Mouse (Mus musculus): Measurements from ENCODE around the gene Strip1. TPM values are rescaled to one million over a fixed set of nuclear protein-coding genes. Genes with fewer than 3 reads are reported as not detected.

Gene Strip1
- total RNA-seq, 1 experiment = 48.9 TPM

DNA sequence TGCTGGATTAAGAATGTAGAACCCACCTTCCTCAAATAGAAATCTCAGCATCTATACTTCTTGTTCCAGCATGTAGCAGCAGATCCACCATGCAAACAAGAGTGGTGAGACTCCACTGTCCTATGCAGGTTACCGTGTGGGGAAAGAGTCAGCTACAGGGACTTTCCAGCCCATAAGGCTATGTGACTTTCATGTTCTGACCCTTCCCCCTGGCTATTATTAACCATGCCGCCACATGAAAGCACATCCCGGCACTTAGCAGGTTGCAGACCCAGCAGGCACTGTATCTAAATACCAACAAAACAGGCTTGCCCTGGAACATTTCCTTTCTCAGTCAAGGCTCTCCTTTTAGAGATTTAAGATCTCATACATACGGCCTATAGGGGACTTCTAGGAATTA, 20.1 kb downstream of the Strip1 start:
- H3K4me3 ChIP-seq (ENCODE audit: insufficient read depth in 1 of 2, low read depth in 1 of 2, low read length in 2 of 2, poor library complexity in 1 of 2, severe bottlenecking in 1 of 2) = no peak overlapping the region
- H3K9me3 ChIP-seq (ENCODE audit: control insufficient read depth, insufficient read depth, low read depth, low read length) = no peaks in the 10 kb centered on the region
- in situ Hi-C loops (cut with MboI; ENCODE audit: low sequenced_read_pairs in 2 of 2, unreplicated experiment in 2 of 2) = no loop called here
- TF ChIP-seq HCFC1 (IDR thresholded peaks at IDR 0.05; ENCODE audit: borderline replicate concordance, insufficient read depth, low read length) (no peak), CHD2 (IDR thresholded peaks at IDR 0.05; ENCODE audit: low read depth, low read length) (no peak), MAFK (IDR thresholded peaks at IDR 0.05; ENCODE audit: insufficient read depth, low read depth, low read length) (no peak), ZC3H11A (IDR thresholded peaks at IDR 0.05; ENCODE audit: borderline replicate concordance, low read depth, low read length) (no peak), ZNF384 (IDR thresholded peaks at IDR 0.05; ENCODE audit: low read depth, low read length) (no peak)
- no peak overlapping the region for H3K9ac ChIP-seq (ENCODE audit: insufficient read depth, low read depth, low read length, poor library complexity, severe bottlenecking)
- H3K36me3 ChIP-seq (ENCODE audit: control insufficient read depth, insufficient read depth, low read length, poor library complexity, severe bottlenecking) = peaks cover 34% of the 10 kb centered on the region
- H3K27ac ChIP-seq (ENCODE audit: insufficient read depth, low read depth, low read length, poor library complexity, severe bottlenecking) = no peak overlapping the region
- H3K4me1 ChIP-seq (ENCODE audit: control insufficient read depth in 2 of 2, insufficient read depth in 2 of 2, low read length in 2 of 2, poor library complexity in 1 of 2) = peaks cover 0 to 2% of the 10 kb centered on the region in 2 experiments; a peak in 1 of 4 replicates
- no peak for DNase-seq (ENCODE audit: low read depth, low spot score)

DNA sequence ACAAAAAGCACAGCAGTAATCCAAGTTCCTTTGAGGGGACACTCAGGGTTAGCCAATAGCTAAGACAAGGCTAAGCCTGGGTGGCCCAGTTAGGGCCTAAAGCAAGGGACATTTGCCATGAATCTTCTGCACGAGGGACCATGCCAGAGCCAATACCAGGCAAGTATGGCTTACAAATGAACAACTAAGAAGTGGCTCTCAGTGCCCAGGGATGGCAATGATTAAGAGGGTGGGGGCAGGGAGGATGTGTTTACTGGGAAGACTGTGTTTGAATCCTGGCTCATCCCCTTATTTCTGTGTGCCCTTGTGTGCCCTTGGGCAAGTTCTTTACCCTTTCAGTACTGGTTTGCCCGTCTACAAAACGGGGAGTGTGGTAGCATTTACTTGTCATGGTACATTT, 22.1 kb downstream of the Strip1 start:
- no peak overlapping the region for H3K4me3 ChIP-seq (ENCODE audit: insufficient read depth in 1 of 2, low read depth in 1 of 2, low read length in 2 of 2, poor library complexity in 1 of 2, severe bottlenecking in 1 of 2)
- H3K9ac ChIP-seq (ENCODE audit: insufficient read depth, low read depth, low read length, poor library complexity, severe bottlenecking) = no peak overlapping the region
- DNase-seq (ENCODE audit: low read depth, low spot score) = no peak
- no peaks in the 10 kb centered on the region for H3K9me3 ChIP-seq (ENCODE audit: control insufficient read depth, insufficient read depth, low read depth, low read length)
- peaks cover 2% of the 10 kb centered on the region in 2 experiments; a peak in 1 of 4 replicates for H3K4me1 ChIP-seq (ENCODE audit: control insufficient read depth in 2 of 2, insufficient read depth in 2 of 2, low read length in 2 of 2, poor library complexity in 1 of 2)
- no peak for TF ChIP-seq ZNF384 (IDR thresholded peaks at IDR 0.05; ENCODE audit: low read depth, low read length)
- H3K36me3 ChIP-seq (ENCODE audit: control insufficient read depth, insufficient read depth, low read length, poor library complexity, severe bottlenecking) = peaks cover 20% of the 10 kb centered on the region
- no peak overlapping the region for H3K27ac ChIP-seq (ENCODE audit: insufficient read depth, low read depth, low read length, poor library complexity, severe bottlenecking)
- in situ Hi-C loops (cut with MboI; ENCODE audit: low sequenced_read_pairs in 2 of 2, unreplicated experiment in 2 of 2) = no loop called here

DNA sequence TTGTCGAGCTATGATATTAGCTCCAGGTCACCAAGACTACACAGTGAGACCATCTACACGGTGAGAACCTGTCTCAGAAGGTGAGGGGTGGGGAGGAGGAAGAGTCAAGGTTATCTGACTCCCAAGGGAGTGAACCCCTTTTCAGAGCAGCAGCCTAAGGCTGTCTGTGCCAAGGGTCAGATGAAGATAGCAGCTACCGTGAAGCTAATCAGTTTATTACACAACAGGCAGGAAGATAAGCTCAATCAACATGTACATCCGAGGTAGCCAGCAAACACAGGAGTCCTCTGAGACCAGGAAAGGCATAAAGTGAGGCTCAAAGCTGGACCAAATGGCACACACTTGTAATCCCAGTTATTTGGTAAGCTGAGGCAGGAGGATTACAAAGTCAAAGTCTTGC, 22.7 kb downstream of the Strip1 start:
- no peak for TF ChIP-seq ZC3H11A (IDR thresholded peaks at IDR 0.05; ENCODE audit: borderline replicate concordance, low read depth, low read length)
- TF ChIP-seq ZNF384 (IDR thresholded peaks at IDR 0.05; ENCODE audit: low read depth, low read length) = no peak
- no peak for TF ChIP-seq HCFC1 (IDR thresholded peaks at IDR 0.05; ENCODE audit: borderline replicate concordance, insufficient read depth, low read length)
- TF ChIP-seq MAFK (IDR thresholded peaks at IDR 0.05; ENCODE audit: insufficient read depth, low read depth, low read length) = no peak
- TF ChIP-seq CHD2 (IDR thresholded peaks at IDR 0.05; ENCODE audit: low read depth, low read length) = no peak
- H3K4me1 ChIP-seq (ENCODE audit: control insufficient read depth in 2 of 2, insufficient read depth in 2 of 2, low read length in 2 of 2, poor library complexity in 1 of 2) = 0 out of 4 replicates have a peak, but pooled peaks cover 2% of the 10 kb centered on the region in 2 experiments
- H3K4me3 ChIP-seq (ENCODE audit: insufficient read depth in 1 of 2, low read depth in 1 of 2, low read length in 2 of 2, poor library complexity in 1 of 2, severe bottlenecking in 1 of 2) = no peak overlapping the region
- H3K9me3 ChIP-seq (ENCODE audit: control insufficient read depth, insufficient read depth, low read depth, low read length) = no peaks in the 10 kb centered on the region
- H3K27ac ChIP-seq (ENCODE audit: insufficient read depth, low read depth, low read length, poor library complexity, severe bottlenecking) = no peak overlapping the region
- peaks cover 18% of the 10 kb centered on the region for H3K36me3 ChIP-seq (ENCODE audit: control insufficient read depth, insufficient read depth, low read length, poor library complexity, severe bottlenecking)
- in situ Hi-C loops (cut with MboI; ENCODE audit: low sequenced_read_pairs in 2 of 2, unreplicated experiment in 2 of 2) = no loop called here
- DNase-seq (ENCODE audit: low read depth, low spot score) = no peak
- H3K9ac ChIP-seq (ENCODE audit: insufficient read depth, low read depth, low read length, poor library complexity, severe bottlenecking) = no peak overlapping the region; the same call in 1 of the 2 replicates

DNA sequence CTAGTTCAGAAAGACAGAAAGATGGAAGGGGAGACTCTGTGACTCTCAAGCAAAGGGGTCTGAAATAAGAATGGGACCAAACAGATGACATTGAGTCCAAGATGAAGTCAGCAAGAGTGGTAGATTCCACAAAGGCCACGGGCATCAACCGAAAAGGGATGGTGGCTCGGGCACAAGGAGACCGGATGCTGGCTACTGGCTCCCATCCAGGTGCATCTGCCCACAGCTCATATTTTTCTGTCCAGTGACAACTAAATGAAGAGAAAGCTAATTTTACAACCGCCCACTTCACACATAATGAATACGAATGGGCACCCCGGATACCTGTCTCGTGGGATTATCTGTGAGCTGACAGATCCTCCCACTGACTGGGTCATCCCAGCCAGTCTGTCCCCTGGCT, 24.3 kb downstream of the Strip1 start:
- 0 out of 4 replicates have a peak, but pooled peaks cover 2% of the 10 kb centered on the region in 2 experiments for H3K4me1 ChIP-seq (ENCODE audit: control insufficient read depth in 2 of 2, insufficient read depth in 2 of 2, low read length in 2 of 2, poor library complexity in 1 of 2)
- peaks cover 4% of the 10 kb centered on the region; the same call in 1 of the 2 replicates for H3K36me3 ChIP-seq (ENCODE audit: control insufficient read depth, insufficient read depth, low read length, poor library complexity, severe bottlenecking)
- H3K9me3 ChIP-seq (ENCODE audit: control insufficient read depth, insufficient read depth, low read depth, low read length) = no peaks in the 10 kb centered on the region
- H3K27ac ChIP-seq (ENCODE audit: insufficient read depth, low read depth, low read length, poor library complexity, severe bottlenecking) = no peak overlapping the region
- TF ChIP-seq HCFC1 (IDR thresholded peaks at IDR 0.05; ENCODE audit: borderline replicate concordance, insufficient read depth, low read length) (no peak), CHD2 (IDR thresholded peaks at IDR 0.05; ENCODE audit: low read depth, low read length) (no peak), MAFK (IDR thresholded peaks at IDR 0.05; ENCODE audit: insufficient read depth, low read depth, low read length) (no peak), ZNF384 (IDR thresholded peaks at IDR 0.05; ENCODE audit: low read depth, low read length) (no peak), ZC3H11A (IDR thresholded peaks at IDR 0.05; ENCODE audit: borderline replicate concordance, low read depth, low read length) (no peak)
- in situ Hi-C loops (cut with MboI; ENCODE audit: low sequenced_read_pairs in 2 of 2, unreplicated experiment in 2 of 2) = no loop called here
- H3K4me3 ChIP-seq (ENCODE audit: insufficient read depth in 1 of 2, low read depth in 1 of 2, low read length in 2 of 2, poor library complexity in 1 of 2, severe bottlenecking in 1 of 2) = no peak overlapping the region
- DNase-seq (ENCODE audit: low read depth, low spot score) = no peak
- no peak overlapping the region for H3K9ac ChIP-seq (ENCODE audit: insufficient read depth, low read depth, low read length, poor library complexity, severe bottlenecking)

DNA sequence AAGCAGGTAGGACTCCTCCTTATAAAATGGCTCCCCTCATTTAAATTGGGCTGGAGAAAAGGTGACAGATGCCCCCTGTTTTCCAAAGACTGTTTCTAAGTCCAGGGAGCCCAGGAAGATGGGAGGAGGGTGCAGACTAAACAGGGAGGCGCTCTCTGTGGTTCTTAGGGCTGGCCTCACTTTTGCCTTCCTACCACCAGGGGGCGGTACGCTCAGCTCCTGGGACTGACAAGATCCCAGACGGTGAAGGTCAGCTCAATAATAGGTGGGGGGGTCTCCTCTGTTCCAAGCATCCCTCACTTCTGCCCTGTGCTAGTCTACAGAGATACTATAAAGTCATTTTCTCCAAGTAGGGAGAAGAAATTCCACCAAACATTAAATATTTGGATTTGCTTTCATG, 26.2 kb downstream of the Strip1 start:
- in situ Hi-C loops (cut with MboI; ENCODE audit: low sequenced_read_pairs in 2 of 2, unreplicated experiment in 2 of 2) = no loop called here
- Histone ChIP-seq H3K36me3 (ENCODE audit: control insufficient read depth, insufficient read depth, low read length, poor library complexity, severe bottlenecking) (no peaks in the 10 kb centered on the region), H3K4me3 (ENCODE audit: insufficient read depth in 1 of 2, low read depth in 1 of 2, low read length in 2 of 2, poor library complexity in 1 of 2, severe bottlenecking in 1 of 2) (no peak overlapping the region), H3K27ac (ENCODE audit: insufficient read depth, low read depth, low read length, poor library complexity, severe bottlenecking) (no peak overlapping the region), H3K9me3 (ENCODE audit: control insufficient read depth, insufficient read depth, low read depth, low read length) (no peaks in the 10 kb centered on the region), H3K9ac (ENCODE audit: insufficient read depth, low read depth, low read length, poor library complexity, severe bottlenecking) (no peak overlapping the region), H3K4me1 (ENCODE audit: control insufficient read depth in 2 of 2, insufficient read depth in 2 of 2, low read length in 2 of 2, poor library complexity in 1 of 2) (0 out of 4 replicates have a peak, but pooled peaks cover 2% of the 10 kb centered on the region in 2 experiments)
- TF ChIP-seq HCFC1 (IDR thresholded peaks at IDR 0.05; ENCODE audit: borderline replicate concordance, insufficient read depth, low read length) (no peak), ZC3H11A (IDR thresholded peaks at IDR 0.05; ENCODE audit: borderline replicate concordance, low read depth, low read length) (no peak), MAFK (IDR thresholded peaks at IDR 0.05; ENCODE audit: insufficient read depth, low read depth, low read length) (no peak), ZNF384 (IDR thresholded peaks at IDR 0.05; ENCODE audit: low read depth, low read length) (no peak), CHD2 (IDR thresholded peaks at IDR 0.05; ENCODE audit: low read depth, low read length) (no peak)
- DNase-seq (ENCODE audit: low read depth, low spot score) = no peak
